Mouse (Mus musculus): Measurements from ENCODE around the gene Emg1. TPM values are rescaled to one million over a fixed set of nuclear protein-coding genes. Genes with fewer than 3 reads are reported as not detected.

Gene Emg1
- polyA plus RNA-seq, 1 experiment from 2014 or later = 93.9 TPM

DNA sequence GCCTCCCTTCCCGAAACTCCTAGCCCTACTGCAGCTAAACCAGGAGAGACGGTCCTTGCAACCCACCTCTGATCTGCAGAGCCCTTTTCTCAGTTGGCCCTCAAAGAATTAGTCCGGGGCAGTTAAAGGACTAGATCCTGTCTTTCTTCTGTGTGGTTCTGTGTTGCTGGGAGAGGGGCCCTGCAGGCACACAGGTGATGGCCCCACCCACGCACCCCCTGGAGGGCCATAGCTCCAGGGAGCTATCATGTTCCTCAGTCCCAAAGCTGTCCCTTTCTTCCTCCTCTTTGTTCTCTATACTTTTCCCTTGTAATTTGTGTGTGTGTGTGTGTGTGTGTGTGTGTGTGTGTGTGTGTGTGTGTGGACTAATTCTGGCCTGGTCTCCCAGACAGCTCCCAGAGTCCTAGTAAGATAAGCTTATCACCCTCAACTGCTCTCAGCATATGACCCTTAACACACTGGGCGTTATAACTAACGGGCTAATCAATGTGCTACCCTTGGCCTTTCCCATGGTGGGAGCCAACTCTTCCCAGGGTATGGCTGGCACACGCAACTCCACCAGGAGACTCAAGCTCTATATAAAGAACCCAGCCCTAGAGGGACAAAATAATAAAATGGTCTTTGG is 7.5 kb upstream of the Emg1 start:
- ATAC-seq (ENCODE audit: low FRiP score, low TSS enrichment) (peak; percentile 34), DNase-seq (ENCODE audit: low spot score) (peak; percentile 75)
- Histone ChIP-seq H3K27me3 (ENCODE audit: control insufficient read depth, insufficient read depth, low read length) (no peaks in the 10 kb centered on the region), H3K4me3 (ENCODE audit: low read depth, low read length) (peak overlapping the region; percentile 51), H3K9ac (ENCODE audit: low read length) (peak overlapping the region; percentile 72), H3K36me3 (ENCODE audit: control insufficient read depth, insufficient read depth, low read length) (peaks cover 16% of the 10 kb centered on the region), H3K9me3 (ENCODE audit: control insufficient read depth, low read length) (no peaks in the 10 kb centered on the region), H3K4me2 (replicated peaks; ENCODE audit: low read depth) (peak overlapping the region; percentile 61), H3K4me1 (replicated peaks; ENCODE audit: control insufficient read depth, insufficient read depth) (no peaks in the 10 kb centered on the region), H3K27ac (replicated peaks) (peak overlapping the region; percentile 95)
- peak; percentile 49 for TF ChIP-seq CTCF (IDR thresholded peaks at IDR 0.05; ENCODE audit: low read depth)
- no peak for TF ChIP-seq EP300 (optimal IDR thresholded peaks at IDR 0.05)
- WGBS = 47% methylated on average over 7 of the region's 7 CpGs

- peak overlapping the region; percentile 77 for H3K9ac ChIP-seq (ENCODE audit: low read length)
- H3K9me3 ChIP-seq (ENCODE audit: control insufficient read depth, low read length) = no peaks in the 10 kb centered on the region
- peak overlapping the region; percentile 61 for H3K4me2 ChIP-seq (replicated peaks; ENCODE audit: low read depth)
- WGBS = 53% methylated on average over 14 of the region's 16 CpGs
- H3K27ac ChIP-seq (replicated peaks) = peak overlapping the region; percentile 95
- no peaks in the 10 kb centered on the region for H3K27me3 ChIP-seq (ENCODE audit: control insufficient read depth, insufficient read depth, low read length)
- ATAC-seq (ENCODE audit: low FRiP score, low TSS enrichment) = peak; percentile 91
- DNase-seq (ENCODE audit: low spot score) = peak; percentile 97
- H3K4me3 ChIP-seq (ENCODE audit: low read depth, low read length) = peak overlapping the region; percentile 51
- TF ChIP-seq CTCF (IDR thresholded peaks at IDR 0.05; ENCODE audit: low read depth) (no peak), EP300 (optimal IDR thresholded peaks at IDR 0.05) (no peak)
- H3K36me3 ChIP-seq (ENCODE audit: control insufficient read depth, insufficient read depth, low read length) = peaks cover 16% of the 10 kb centered on the region
- H3K4me1 ChIP-seq (replicated peaks; ENCODE audit: control insufficient read depth, insufficient read depth) = 0 out of 2 replicates have a peak, but pooled peaks cover 3% of the 10 kb centered on the region
Measured at GRCm38 (mm10) chr6:124718703-124719102, 6.7 kb upstream of the Emg1 start.

DNA sequence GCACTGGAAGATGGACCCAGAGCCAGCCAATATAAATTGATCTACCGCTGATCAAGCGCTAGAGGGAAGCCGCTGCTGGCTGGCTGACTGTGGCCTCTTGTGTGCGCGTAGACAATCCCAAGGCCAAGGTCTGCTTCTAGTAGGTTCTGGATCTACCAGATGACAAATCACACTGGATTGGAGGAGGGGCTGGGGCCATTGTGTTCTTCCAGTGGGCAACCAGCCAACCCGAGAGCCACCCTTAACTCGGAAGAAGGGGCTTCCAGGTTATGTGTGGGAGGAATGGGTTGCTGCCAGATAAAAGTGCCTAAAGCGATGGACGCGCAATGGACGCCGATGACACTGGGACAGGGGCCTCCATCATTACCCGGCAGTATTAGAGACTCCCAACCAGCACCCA is 6.0 kb upstream of the Emg1 start:
- Histone ChIP-seq H3K27me3 (ENCODE audit: control insufficient read depth, insufficient read depth, low read length) (no peaks in the 10 kb centered on the region), H3K36me3 (ENCODE audit: control insufficient read depth, insufficient read depth, low read length) (peaks cover 16% of the 10 kb centered on the region), H3K4me2 (replicated peaks; ENCODE audit: low read depth) (peak overlapping the region; percentile 55), H3K9me3 (ENCODE audit: control insufficient read depth, low read length) (no peaks in the 10 kb centered on the region), H3K9ac (ENCODE audit: low read length) (peak overlapping the region; percentile 77), H3K4me3 (ENCODE audit: low read depth, low read length) (peak overlapping the region; percentile 51), H3K4me1 (replicated peaks; ENCODE audit: control insufficient read depth, insufficient read depth) (peaks cover 3% of the 10 kb centered on the region; the same call in 1 of the 2 replicates), H3K27ac (replicated peaks) (peak overlapping the region; percentile 95)
- ATAC-seq (ENCODE audit: low FRiP score, low TSS enrichment) (no peak), DNase-seq (ENCODE audit: low spot score) (peak; percentile 60)
- no peak for TF ChIP-seq EP300 (optimal IDR thresholded peaks at IDR 0.05)
- TF ChIP-seq CTCF (IDR thresholded peaks at IDR 0.05; ENCODE audit: low read depth) = no peak
- WGBS = 47% methylated on average over 13 of the region's 13 CpGs

DNA sequence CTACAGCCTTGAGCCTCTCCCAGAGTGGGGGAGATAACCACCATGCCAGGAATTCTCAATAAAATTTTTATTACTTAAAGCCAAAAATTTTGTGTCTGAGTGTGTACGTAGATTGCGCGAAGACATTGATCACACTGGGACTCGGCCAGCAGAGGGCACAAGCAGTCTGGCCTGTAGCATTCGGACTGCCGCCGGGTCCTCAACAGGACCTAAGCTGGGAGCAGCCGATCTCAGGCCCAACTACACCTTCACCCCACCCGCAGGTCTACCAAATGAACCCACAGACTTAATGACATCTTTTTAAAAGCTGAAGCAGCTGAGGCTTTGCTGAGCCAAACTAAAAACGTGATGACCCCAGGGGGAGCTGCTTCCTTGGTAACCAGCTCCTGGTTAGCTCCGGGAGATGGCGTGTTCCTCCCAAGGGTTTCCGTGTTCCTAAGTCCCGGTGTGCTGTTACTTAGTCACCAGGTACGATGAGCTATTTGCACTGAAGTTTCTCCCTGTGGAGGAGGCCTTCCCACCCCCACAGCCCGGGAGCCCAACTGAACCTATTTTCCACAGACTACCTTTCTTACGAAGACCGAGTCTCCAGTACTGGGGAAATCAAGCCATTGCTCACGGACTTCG is 5.0 kb upstream of the Emg1 start:
- Histone ChIP-seq H3K4me3 (ENCODE audit: low read depth, low read length) (peak overlapping the region; percentile 51), H3K36me3 (ENCODE audit: control insufficient read depth, insufficient read depth, low read length) (peaks cover 16% of the 10 kb centered on the region), H3K9ac (ENCODE audit: low read length) (peak overlapping the region; percentile 77), H3K27me3 (ENCODE audit: control insufficient read depth, insufficient read depth, low read length) (no peaks in the 10 kb centered on the region), H3K4me2 (replicated peaks; ENCODE audit: low read depth) (peak overlapping the region; percentile 55), H3K27ac (replicated peaks) (peak overlapping the region; percentile 95), H3K4me1 (replicated peaks; ENCODE audit: control insufficient read depth, insufficient read depth) (peaks cover 3% of the 10 kb centered on the region; the same call in 1 of the 2 replicates), H3K9me3 (ENCODE audit: control insufficient read depth, low read length) (no peaks in the 10 kb centered on the region)
- DNase-seq (ENCODE audit: low spot score) (peak; percentile 81), ATAC-seq (ENCODE audit: low FRiP score, low TSS enrichment) (no peak)
- TF ChIP-seq EP300 (optimal IDR thresholded peaks at IDR 0.05) = no peak
- peak; percentile 80 for TF ChIP-seq CTCF (IDR thresholded peaks at IDR 0.05; ENCODE audit: low read depth)
- WGBS = 43% methylated on average over 20 of the region's 20 CpGs

DNA sequence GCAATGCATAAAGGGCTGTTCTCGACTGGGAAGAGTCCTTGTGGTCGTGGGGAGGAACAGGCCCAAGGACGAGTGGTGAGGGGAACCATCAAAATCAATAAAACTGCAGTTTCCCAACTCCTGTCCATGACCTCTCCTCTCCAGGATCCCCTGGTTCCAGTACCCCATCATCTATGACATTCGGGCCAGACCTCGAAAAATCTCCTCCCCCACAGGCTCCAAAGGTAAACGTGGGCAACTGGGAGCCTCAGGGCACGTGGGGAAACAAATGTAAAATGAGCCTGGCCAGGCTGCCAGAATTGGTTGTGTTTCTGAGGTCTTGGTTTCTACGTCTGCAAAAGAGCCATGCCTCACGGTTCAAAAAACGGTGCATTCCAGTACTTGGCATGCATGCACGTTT is 940 bp upstream of the Emg1 start:
- peaks cover 16% of the 10 kb centered on the region for H3K36me3 ChIP-seq (ENCODE audit: control insufficient read depth, insufficient read depth, low read length)
- no peaks in the 10 kb centered on the region for H3K27me3 ChIP-seq (ENCODE audit: control insufficient read depth, insufficient read depth, low read length)
- peak overlapping the region; percentile 91 for H3K4me3 ChIP-seq (ENCODE audit: low read depth, low read length)
- TF ChIP-seq EP300 (optimal IDR thresholded peaks at IDR 0.05) (no peak), CTCF (IDR thresholded peaks at IDR 0.05; ENCODE audit: low read depth) (no peak)
- ATAC-seq (ENCODE audit: low FRiP score, low TSS enrichment) (no peak), DNase-seq (ENCODE audit: low spot score) (no peak)
- 9% methylated on average over 11 of the region's 11 CpGs for WGBS
- peaks cover 3% of the 10 kb centered on the region; the same call in 1 of the 2 replicates for H3K4me1 ChIP-seq (replicated peaks; ENCODE audit: control insufficient read depth, insufficient read depth)
- peak overlapping the region; percentile 92 for H3K27ac ChIP-seq (replicated peaks)
- no peaks in the 10 kb centered on the region for H3K9me3 ChIP-seq (ENCODE audit: control insufficient read depth, low read length)
- H3K4me2 ChIP-seq (replicated peaks; ENCODE audit: low read depth) = peak overlapping the region; percentile 98
- peak overlapping the region; percentile 94 for H3K9ac ChIP-seq (ENCODE audit: low read length)
